In the genomic region with DNA sequence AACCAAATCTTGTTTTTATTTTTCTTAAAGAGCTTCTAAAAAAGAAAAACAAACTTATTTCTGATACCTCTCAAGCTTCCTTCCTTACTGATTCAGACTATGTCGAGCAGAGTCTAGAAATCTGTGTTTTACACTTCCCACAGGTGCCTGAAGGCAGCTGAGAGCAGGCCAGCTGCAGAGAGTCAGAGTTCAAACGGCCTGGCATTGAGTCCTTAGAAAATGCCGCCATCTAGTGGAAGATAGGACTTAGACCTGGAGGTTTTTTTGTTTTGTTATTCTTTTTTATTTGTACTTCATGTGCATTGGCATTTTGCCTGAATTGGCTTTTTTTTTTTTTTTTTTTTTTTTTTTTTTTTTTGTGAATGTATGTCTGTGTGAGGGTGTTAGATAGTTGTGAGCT, we compare ENCODE assay signal across 10 mouse cellular contexts. TPM values are rescaled to one million over a fixed set of nuclear protein-coding genes. Genes with fewer than 3 reads are reported as not detected.
DNase-seq lines count a peak whose midpoint lies in the region; ATAC-seq lines count a peak whose summit lies in the region.
"Had no signal": no experiment of that assay in that cellular context is flagged by ENCODE, and none has a peak within 500 bp of the region (broad histone marks: within the 10 kb centered on the region; RNA-seq: fewer than 3 reads in every experiment).

No protein-coding gene starts in this region.

- H3K27ac ChIP-seq in hindbrain, embryonic 11.5 days (ENCODE audit: low read depth, low read length): no peak overlapping the region
- H3K27ac ChIP-seq in hindbrain, embryonic 13.5 days: no peak overlapping the region
- H3K27ac ChIP-seq: embryonic facial prominence, embryonic 13.5 days; macrophage had no signal

- no peaks in the 10 kb centered on the region for H3K27me3 ChIP-seq in hindbrain, embryonic 11.5 days (ENCODE audit: control insufficient read depth, insufficient read depth, low read length)
- H3K27me3 ChIP-seq in hindbrain, embryonic 13.5 days: no peaks in the 10 kb centered on the region
- H3K27me3 ChIP-seq: embryonic facial prominence, embryonic 13.5 days had no signal

- no peak overlapping the region for H3K9ac ChIP-seq in hindbrain, embryonic 11.5 days (ENCODE audit: low read depth, low read length)
- no peak overlapping the region for H3K9ac ChIP-seq in hindbrain, embryonic 13.5 days
- H3K9ac ChIP-seq: embryonic facial prominence, embryonic 13.5 days had no signal

- ATAC-seq in hindbrain, embryonic 11.5 days (ENCODE audit: low FRiP score): no peak
- ATAC-seq in hindbrain, embryonic 13.5 days (ENCODE audit: low FRiP score): no peak
- peak; percentile 46 for ATAC-seq in inflammation-experienced regulatory T-cells, adult 6 months

- H3K4me2 ChIP-seq in hindbrain, embryonic 11.5 days (replicated peaks; ENCODE audit: low read depth, low read length): no peak overlapping the region
- H3K4me2 ChIP-seq in hindbrain, embryonic 13.5 days: no peak overlapping the region
- H3K4me2 ChIP-seq: embryonic facial prominence, embryonic 13.5 days had no signal

- H3K9me3 ChIP-seq in hindbrain, embryonic 11.5 days (ENCODE audit: control insufficient read depth, low read length): no peaks in the 10 kb centered on the region
- H3K9me3 ChIP-seq in hindbrain, embryonic 13.5 days: no peaks in the 10 kb centered on the region
- H3K9me3 ChIP-seq: embryonic facial prominence, embryonic 13.5 days had no signal

- H3K36me3 ChIP-seq in hindbrain, embryonic 11.5 days (ENCODE audit: control insufficient read depth, insufficient read depth, low read length): no peaks in the 10 kb centered on the region
- no peaks in the 10 kb centered on the region for H3K36me3 ChIP-seq in hindbrain, embryonic 13.5 days
- H3K36me3 ChIP-seq: embryonic facial prominence, embryonic 13.5 days had no signal

- H3K4me3 ChIP-seq in hindbrain, embryonic 11.5 days (ENCODE audit: low read depth, low read length): no peak overlapping the region
- no peak overlapping the region for H3K4me3 ChIP-seq in hindbrain, embryonic 13.5 days
- H3K4me3 ChIP-seq: embryonic facial prominence, embryonic 13.5 days had no signal

- peak; percentile 81 for DNase-seq in hindbrain, embryonic 11.5 days (ENCODE audit: low spot score)
- DNase-seq in 416B (ENCODE audit: low read depth) (peak; percentile 92), R1 (ENCODE audit: low read depth, low spot score) (peak; percentile 86)
- peak; percentile 95 for DNase-seq in embryo, embryonic 10 days (ENCODE audit: low spot score)
- DNase-seq in mesoderm, embryonic 11.5 days (ENCODE audit: low read depth, low spot score): peak; percentile 82
- no peak for DNase-seq in neural tube, embryonic 10.5 days (ENCODE audit: extremely low spot score, low spot score)

- no peaks in the 10 kb centered on the region for H3K4me1 ChIP-seq in hindbrain, embryonic 11.5 days (replicated peaks; ENCODE audit: control insufficient read depth, insufficient read depth, low read length)
- H3K4me1 ChIP-seq in hindbrain, embryonic 13.5 days (replicated peaks): peaks cover 5% of the 10 kb centered on the region

- WGBS in hindbrain, embryonic 11.5 days: 0% methylated on average over 3 of the region's 3 CpGs
- 3% methylated on average over 3 of the region's 3 CpGs for WGBS in hindbrain, embryonic 13.5 days

RNA-seq across cellular contexts. Expression of a gene that starts 3.7 kb away (rescaled TPM):
- 5.5 and 6.2 TPM in 2 replicates for polyA plus RNA-seq in hindbrain, embryonic 11.5 days (2014; fragmentation: Nextera tagmentation; extraction: Ambion mirVana)
- polyA plus RNA-seq in hindbrain, embryonic 13.5 days (2015; fragmentation: Nextera tagmentation; extraction: Ambion mirVana): 5.9 and 6.1 TPM in 2 replicates
- polyA plus RNA-seq in inflammation-experienced regulatory T-cells, adult 6 months (2017; shearing (Covaris generic)): 1 to 10 TPM; 1.4 to 1.8 (median 1.6) TPM
